Mouse (Mus musculus) intestine, embryonic 15.5 days (tissue): ENCODE data around the gene Mpp1. TPM values are rescaled to one million over a fixed set of nuclear protein-coding genes. Genes with fewer than 3 reads are reported as not detected.
A peak's percentile ranks its signal among the peaks of the same experiment; 100 is the strongest.

Source experiments
- ATAC-seq: fragments of 200-750 bp; cut with Nextera tagmentation; 2 replicates; pipeline ENCODE4 v1.8.0; 2017; ENCODE audit warnings: moderate TSS enrichment, moderate library complexity
- H3K27ac ChIP-seq: fragments of 300-500 bp; sonication (generic); 2 replicates; pipeline ENCODE4 v1.5.1; 2015; ENCODE audit warnings: mild to moderate bottlenecking, inconsistent platforms
- H3K27me3 ChIP-seq: fragments of 300-500 bp; sonication (generic); replicated peaks from 2 replicates; pipeline ENCODE4 v1.6.1; 2015; ENCODE audit warnings: inconsistent platforms
- H3K36me3 ChIP-seq: fragments of 300-500 bp; sonication (generic); 2 replicates; pipeline ENCODE4 v1.6.1; 2015; ENCODE audit warnings: inconsistent platforms
- H3K4me1 ChIP-seq: fragments of 300-500 bp; sonication (generic); replicated peaks from 2 replicates; pipeline ENCODE4 v1.6.1; 2015; ENCODE audit warnings: inconsistent platforms
- H3K4me2 ChIP-seq: fragments of 300-500 bp; sonication (generic); replicated peaks from 2 replicates; pipeline ENCODE4 v1.6.1; 2015; ENCODE audit warnings: mild to moderate bottlenecking, inconsistent platforms
- H3K4me3 ChIP-seq: fragments of 300-500 bp; sonication (generic); replicated peaks from 2 replicates; pipeline ENCODE4 v1.5.1; 2015; ENCODE audit warnings: inconsistent platforms
- H3K9ac ChIP-seq: fragments of 300-500 bp; sonication (generic); 2 replicates; pipeline ENCODE4 v1.6.1; 2015; ENCODE audit warnings: inconsistent platforms
- H3K9me3 ChIP-seq: fragments of 300-500 bp; sonication (generic); 2 replicates; pipeline ENCODE4 v1.6.1; 2016; ENCODE audit warnings: inconsistent platforms
- WGBS: fragments of 180-500 bp; shearing (Covaris S2); methylation state at CpG from one replicate; pipeline ENCODE4 v1.1.7; 2015; 5-methylcytosine and 5-hydroxymethylcytosine counted together
- polyA plus RNA-seq: library from polyadenylated mRNA; unstranded; fragments of >200 nt; fragmentation: Nextera tagmentation; extraction: Ambion mirVana; gene quantifications from 2 replicates; pipeline ENCODE4 v1.2.1, GENCODE M21; 2015

Mpp1 gene
- polyA plus RNA-seq, 1 experiment from 2014 or later, result 97.2 TPM

- no peak for ATAC-seq
- no peak overlapping the region for H3K4me2 ChIP-seq
- no peaks in the 10 kb centered on the region for H3K4me1 ChIP-seq
- no peaks in the 10 kb centered on the region for H3K36me3 ChIP-seq
- no peak overlapping the region for H3K4me3 ChIP-seq
- H3K9ac ChIP-seq, result no peak overlapping the region
- no peaks in the 10 kb centered on the region for H3K27me3 ChIP-seq
- no peaks in the 10 kb centered on the region for H3K9me3 ChIP-seq
- no peak overlapping the region for H3K27ac ChIP-seq
These were observed 3.9 kb downstream of the Mpp1 start for GRCm38 (mm10) chrX:75126893-75127292.

GRCm38 (mm10) chrX:75125606-75126005 lies 5.2 kb downstream of the Mpp1 start:
- Histone ChIP-seq H3K9me3 (no peaks in the 10 kb centered on the region), H3K36me3 (no peaks in the 10 kb centered on the region), H3K27ac (no peak overlapping the region), H3K4me1 (no peaks in the 10 kb centered on the region), H3K4me2 (no peak overlapping the region), H3K27me3 (no peaks in the 10 kb centered on the region), H3K4me3 (no peak overlapping the region), H3K9ac (no peak overlapping the region)
- ATAC-seq, result peak; percentile 21; the same call in 1 of the 2 replicates
- WGBS, result 65% methylated on average over 3 of the region's 3 CpGs

- Histone ChIP-seq H3K9ac (no peak overlapping the region), H3K9me3 (no peaks in the 10 kb centered on the region)
- ATAC-seq, result no peak
These were observed 15.3 kb downstream of the Mpp1 start for GRCm38 (mm10) chrX:75115550-75115949.

GRCm38 (mm10) chrX:75102293-75102692 lies 28.5 kb downstream of the Mpp1 start:
- Histone ChIP-seq H3K4me3 (no peak overlapping the region), H3K4me2 (no peak overlapping the region), H3K9me3 (no peaks in the 10 kb centered on the region), H3K27me3 (no peaks in the 10 kb centered on the region), H3K9ac (no peak overlapping the region), H3K27ac (no peak overlapping the region), H3K36me3 (0 out of 2 replicates have a peak, but pooled peaks cover 3% of the 10 kb centered on the region), H3K4me1 (no peaks in the 10 kb centered on the region)
- no peak for ATAC-seq
- WGBS, result 87% methylated on average over 6 of the region's 6 CpGs

More at GRCm38 (mm10) chrX:75115550-75115949, 15.3 kb downstream of the Mpp1 start:
- no peak overlapping the region for H3K4me3 ChIP-seq
- no peaks in the 10 kb centered on the region for H3K4me1 ChIP-seq
- H3K27ac ChIP-seq, result no peak overlapping the region
- H3K36me3 ChIP-seq, result no peaks in the 10 kb centered on the region
- H3K4me2 ChIP-seq, result no peak overlapping the region
- H3K27me3 ChIP-seq, result no peaks in the 10 kb centered on the region

GRCm38 (mm10) chrX:75098799-75099198 lies 32.0 kb downstream of the Mpp1 start:
- ATAC-seq, result no peak
- no peak overlapping the region for H3K4me2 ChIP-seq
- WGBS, result 91% methylated on average over 8 of the region's 8 CpGs

GRCm38 (mm10) chrX:75096163-75096770 lies 34.5 kb downstream of the Mpp1 start:
- H3K4me3 ChIP-seq, result peak overlapping the region; percentile 48
- H3K9ac ChIP-seq, result peak overlapping the region; percentile 50
- H3K27me3 ChIP-seq, result no peaks in the 10 kb centered on the region
- H3K4me2 ChIP-seq, result peak overlapping the region; percentile 55
- H3K27ac ChIP-seq, result peak overlapping the region; percentile 54; the same call in 1 of the 2 replicates
- no peak; the same call in 1 of the 2 replicates for ATAC-seq
- 18% methylated on average over 23 of the region's 23 CpGs for WGBS
- H3K36me3 ChIP-seq, result no peaks in the 10 kb centered on the region
- no peaks in the 10 kb centered on the region for H3K9me3 ChIP-seq
- H3K4me1 ChIP-seq, result no peaks in the 10 kb centered on the region

More at GRCm38 (mm10) chrX:75098799-75099198, 32.0 kb downstream of the Mpp1 start:
- no peaks in the 10 kb centered on the region for H3K9me3 ChIP-seq
- no peak overlapping the region for H3K9ac ChIP-seq
- no peaks in the 10 kb centered on the region for H3K36me3 ChIP-seq
- H3K27ac ChIP-seq, result no peak overlapping the region
- H3K4me3 ChIP-seq, result no peak overlapping the region
- no peaks in the 10 kb centered on the region for H3K4me1 ChIP-seq
- H3K27me3 ChIP-seq, result no peaks in the 10 kb centered on the region

GRCm38 (mm10) chrX:75095369-75096162 lies 35.2 kb downstream of the Mpp1 start, which contains the start of gene Dkc1:
Dkc1 (plus strand) TSS chrX:75095854.
- Histone ChIP-seq H3K4me2 (peak within 1 kb of the TSS; percentile 55), H3K9me3 (no peaks in the 10 kb centered on the region), H3K4me3 (peak within 1 kb of the TSS; percentile 48), H3K4me1 (no peaks in the 10 kb centered on the region), H3K27me3 (no peaks in the 10 kb centered on the region), H3K27ac (peak within 1 kb of the TSS; percentile 66), H3K9ac (peak within 1 kb of the TSS; percentile 50), H3K36me3 (no peaks in the 10 kb centered on the region)
- peak; percentile 100 for ATAC-seq
- WGBS, result 20% methylated on average over 29 of the region's 29 CpGs

- H3K27me3 ChIP-seq, result no peaks in the 10 kb centered on the region
- no peak overlapping the region for H3K9ac ChIP-seq
- no peak for ATAC-seq
- H3K36me3 ChIP-seq, result no peaks in the 10 kb centered on the region
- WGBS, result 24% methylated on average over 1 of the region's 1 CpGs
- H3K4me3 ChIP-seq, result no peak overlapping the region
- no peak overlapping the region for H3K4me2 ChIP-seq
- H3K9me3 ChIP-seq, result no peaks in the 10 kb centered on the region
- H3K4me1 ChIP-seq, result no peaks in the 10 kb centered on the region
- H3K27ac ChIP-seq, result no peak overlapping the region
These were observed 45.2 kb downstream of the Mpp1 start for GRCm38 (mm10) chrX:75085654-75086053.

- no peaks in the 10 kb centered on the region for H3K36me3 ChIP-seq
- peak; percentile 96 for ATAC-seq
- H3K27me3 ChIP-seq, result no peaks in the 10 kb centered on the region
- no peak within 1 kb of the TSS for H3K27ac ChIP-seq
- WGBS, result 7% methylated on average over 9 of the region's 17 CpGs
- peak within 1 kb of the TSS; percentile 47 for H3K4me3 ChIP-seq
- H3K4me2 ChIP-seq, result peak within 1 kb of the TSS; percentile 65
- H3K9ac ChIP-seq, result peak within 1 kb of the TSS; percentile 40
- H3K4me1 ChIP-seq, result no peaks in the 10 kb centered on the region
- H3K9me3 ChIP-seq, result no peaks in the 10 kb centered on the region
These were observed 45.9 kb downstream of the Mpp1 start, which contains the start of gene Gab3 for GRCm38 (mm10) chrX:75084774-75085508. Gab3 (minus strand) TSS chrX:75085458.

GRCm38 (mm10) chrX:75083982-75084773 lies 46.6 kb downstream of the Mpp1 start:
- no peak overlapping the region for H3K27ac ChIP-seq
- peak overlapping the region; percentile 65 for H3K4me2 ChIP-seq
- H3K9ac ChIP-seq, result peak overlapping the region; percentile 40
- WGBS, result 25% methylated on average over 25 of the region's 26 CpGs
- no peaks in the 10 kb centered on the region for H3K36me3 ChIP-seq
- H3K27me3 ChIP-seq, result no peaks in the 10 kb centered on the region
- H3K4me3 ChIP-seq, result peak overlapping the region; percentile 47
- peak; percentile 86 for ATAC-seq
- no peaks in the 10 kb centered on the region for H3K9me3 ChIP-seq
- H3K4me1 ChIP-seq, result no peaks in the 10 kb centered on the region

GRCm38 (mm10) chrX:75082351-75082750 lies 48.5 kb downstream of the Mpp1 start:
- no peak for ATAC-seq

More at GRCm38 (mm10) chrX:75082351-75082750, 48.5 kb downstream of the Mpp1 start:
- Histone ChIP-seq H3K4me1 (no peaks in the 10 kb centered on the region), H3K4me2 (no peak overlapping the region), H3K9me3 (no peaks in the 10 kb centered on the region), H3K4me3 (no peak overlapping the region), H3K27ac (no peak overlapping the region), H3K9ac (no peak overlapping the region), H3K27me3 (no peaks in the 10 kb centered on the region), H3K36me3 (no peaks in the 10 kb centered on the region)
- WGBS, result 57% methylated on average over 2 of the region's 2 CpGs
